Mouse (Mus musculus) heart, postnatal 0 days (tissue): ENCODE measurements around the gene Nqo1. TPM values are rescaled to one million over a fixed set of nuclear protein-coding genes. Genes with fewer than 3 reads are reported as not detected.

Source experiments
- ATAC-seq: fragments of 200-750 bp; cut with Nextera tagmentation; 2 replicates; pipeline ENCODE4 v1.8.0; 2017; ENCODE audit warnings: low read depth, moderate number of reproducible peaks, moderate library complexity; ENCODE audit not compliant: insufficient read depth
- DNase-seq: peaks from one replicate; pipeline ENCODE4 v3.0.0-alpha.2; 2016; ENCODE audit warnings: low spot score
- H3K27ac ChIP-seq: fragments of 300-500 bp; sonication (generic); 2 replicates; pipeline ENCODE4 v1.5.1; 2014; ENCODE audit warnings: low read depth, mild to moderate bottlenecking
- H3K27me3 ChIP-seq: fragments of 300-500 bp; sonication (generic); 2 replicates; pipeline ENCODE4 v1.6.1; 2014; ENCODE audit warnings: low read length, mixed read lengths; ENCODE audit not compliant: control insufficient read depth, insufficient read depth
- H3K36me3 ChIP-seq: fragments of 300-500 bp; sonication (generic); replicated peaks from 2 replicates; pipeline ENCODE4 v1.6.1; 2014; ENCODE audit warnings: low read length, mixed read lengths; ENCODE audit not compliant: control insufficient read depth, insufficient read depth
- H3K4me1 ChIP-seq: fragments of 300-500 bp; sonication (generic); 2 replicates; pipeline ENCODE4 v1.6.1; 2014; ENCODE audit warnings: antibody characterized with exemption; ENCODE audit not compliant: control insufficient read depth, insufficient read depth
- H3K4me2 ChIP-seq: fragments of 300-500 bp; sonication (generic); 2 replicates; pipeline ENCODE4 v1.6.1; 2014; ENCODE audit warnings: low read depth, mild to moderate bottlenecking, low read length, moderate library complexity
- H3K4me3 ChIP-seq: fragments of 300-500 bp; sonication (generic); 2 replicates; pipeline ENCODE4 v1.5.1; 2014; ENCODE audit warnings: low read depth, low read length
- H3K9ac ChIP-seq: fragments of 300-500 bp; sonication (generic); replicated peaks from 2 replicates; pipeline ENCODE4 v1.6.1; 2014; ENCODE audit warnings: low read depth, low read length, mixed read lengths
- H3K9me3 ChIP-seq: fragments of 300-500 bp; sonication (generic); replicated peaks from 2 replicates; pipeline ENCODE4 v1.6.1; 2016; ENCODE audit warnings: low read length; ENCODE audit not compliant: control insufficient read depth
- CTCF ChIP-seq: IDR thresholded peaks from 2 replicates; pipeline ENCODE4 v1.5.1; 2016; ENCODE audit warnings: antibody characterized with exemption, control low read depth, low read depth
- EP300 ChIP-seq: IDR thresholded peaks from 2 replicates; pipeline ENCODE4 v1.6.1; 2016; ENCODE audit warnings: antibody characterized with exemption, low read depth
- WGBS: fragments of 180-500 bp; shearing (Covaris S2); extraction: QIAGEN DNeasy Blood & Tissue Kit; methylation state at CpG from one replicate; pipeline ENCODE4 v1.1.7; 2014; 5-methylcytosine and 5-hydroxymethylcytosine counted together
- polyA plus RNA-seq: library from polyadenylated mRNA; unstranded; fragments of >200 nt; fragmentation: Nextera tagmentation; extraction: Ambion mirVana; gene quantifications from 2 replicates; pipeline ENCODE4 v1.2.1, GENCODE M21; 2015
- total RNA-seq: library from RNA; depleted of rRNA; stranded (reverse); fragments of >200 nt; gene quantifications from 2 replicates; pipeline ENCODE4 v1.2.3, GENCODE M21; 2014; ENCODE audit warnings: low replicate concordance

Nqo1 gene
- total and polyA plus RNA-seq, 2 experiments from 2014 or later = 19.9 to 20.8 TPM

GRCm38 (mm10) chr8:107391136-107391516 is 11.9 kb downstream of the Nqo1 start:
- DNase-seq = no peak
- ATAC-seq = no peak
- Histone ChIP-seq H3K36me3 (no peaks in the 10 kb centered on the region), H3K4me2 (no peak overlapping the region), H3K9ac (no peak overlapping the region), H3K4me1 (peaks cover 22% of the 10 kb centered on the region), H3K27me3 (no peaks in the 10 kb centered on the region), H3K4me3 (no peak overlapping the region), H3K9me3 (no peaks in the 10 kb centered on the region), H3K27ac (no peak overlapping the region)
- 53% methylated on average over 4 of the region's 4 CpGs for WGBS
- TF ChIP-seq CTCF (no peak), EP300 (no peak)

- no peaks in the 10 kb centered on the region for H3K9me3 ChIP-seq
- 91% methylated on average over 16 of the region's 16 CpGs for WGBS
- TF ChIP-seq EP300 (no peak), CTCF (no peak)
- H3K27ac ChIP-seq = no peak overlapping the region
- no peaks in the 10 kb centered on the region for H3K27me3 ChIP-seq
- no peak overlapping the region for H3K4me2 ChIP-seq
- ATAC-seq (no peak), DNase-seq (no peak)
- H3K36me3 ChIP-seq = no peaks in the 10 kb centered on the region
- no peak overlapping the region for H3K9ac ChIP-seq
- H3K4me3 ChIP-seq = no peak overlapping the region
- H3K4me1 ChIP-seq = peaks cover 25% of the 10 kb centered on the region
Measured at GRCm38 (mm10) chr8:107390476-107391135, 12.4 kb downstream of the Nqo1 start.

GRCm38 (mm10) chr8:107389557-107389956 is 13.4 kb downstream of the Nqo1 start:
- no peak overlapping the region for H3K27ac ChIP-seq
- peaks cover 34% of the 10 kb centered on the region for H3K4me1 ChIP-seq
- WGBS = 27% methylated on average over 8 of the region's 8 CpGs
- TF ChIP-seq CTCF = no peak
- no peak for TF ChIP-seq EP300
- no peak overlapping the region for H3K4me3 ChIP-seq
- no peak overlapping the region for H3K9ac ChIP-seq
- no peaks in the 10 kb centered on the region for H3K36me3 ChIP-seq
- DNase-seq (peak; percentile 81), ATAC-seq (no peak)
- no peaks in the 10 kb centered on the region for H3K9me3 ChIP-seq
- no peaks in the 10 kb centered on the region for H3K27me3 ChIP-seq
- no peak overlapping the region for H3K4me2 ChIP-seq

- 61% methylated on average over 5 of the region's 5 CpGs for WGBS
- H3K27ac ChIP-seq = no peak overlapping the region
- no peak overlapping the region for H3K9ac ChIP-seq
- TF ChIP-seq EP300 (no peak), CTCF (peak; percentile 49)
- H3K9me3 ChIP-seq = no peaks in the 10 kb centered on the region
- DNase-seq = peak; percentile 41
- no peak overlapping the region for H3K4me2 ChIP-seq
- H3K27me3 ChIP-seq = no peaks in the 10 kb centered on the region
- peaks cover 44% of the 10 kb centered on the region for H3K4me1 ChIP-seq
- ATAC-seq = no peak
- no peaks in the 10 kb centered on the region for H3K36me3 ChIP-seq
- no peak overlapping the region for H3K4me3 ChIP-seq
Measured at GRCm38 (mm10) chr8:107387861-107388260, 15.1 kb downstream of the Nqo1 start.

GRCm38 (mm10) chr8:107386642-107387041 is 16.4 kb downstream of the Nqo1 start:
- H3K9me3 ChIP-seq = no peaks in the 10 kb centered on the region
- peaks cover 44% of the 10 kb centered on the region for H3K4me1 ChIP-seq
- 26% methylated on average over 3 of the region's 3 CpGs for WGBS
- DNase-seq (peak; percentile 86), ATAC-seq (peak; percentile 63)
- H3K4me2 ChIP-seq = peak overlapping the region; percentile 24; the same call in 1 of the 2 replicates
- H3K4me3 ChIP-seq = no peak overlapping the region
- TF ChIP-seq EP300 (no peak), CTCF (peak; percentile 72)
- H3K9ac ChIP-seq = no peak overlapping the region
- H3K36me3 ChIP-seq = no peaks in the 10 kb centered on the region
- no peaks in the 10 kb centered on the region for H3K27me3 ChIP-seq
- peak overlapping the region; percentile 95 for H3K27ac ChIP-seq

- peak overlapping the region; percentile 95 for H3K27ac ChIP-seq
- H3K9me3 ChIP-seq = no peaks in the 10 kb centered on the region
- H3K27me3 ChIP-seq = no peaks in the 10 kb centered on the region
- DNase-seq (peak; percentile 96), ATAC-seq (peak; percentile 94)
- peak overlapping the region; percentile 24 for H3K4me2 ChIP-seq
- WGBS = 3% methylated on average over 5 of the region's 5 CpGs
- no peaks in the 10 kb centered on the region for H3K36me3 ChIP-seq
- no peak overlapping the region for H3K4me3 ChIP-seq
- H3K4me1 ChIP-seq = peaks cover 44% of the 10 kb centered on the region
- H3K9ac ChIP-seq = no peak overlapping the region
- no peak for TF ChIP-seq CTCF
- peak; percentile 99 for TF ChIP-seq EP300
Measured at GRCm38 (mm10) chr8:107386171-107386570, 16.8 kb downstream of the Nqo1 start.
